9 mouse cellular contexts compared by ENCODE assay signal in the genomic region with DNA sequence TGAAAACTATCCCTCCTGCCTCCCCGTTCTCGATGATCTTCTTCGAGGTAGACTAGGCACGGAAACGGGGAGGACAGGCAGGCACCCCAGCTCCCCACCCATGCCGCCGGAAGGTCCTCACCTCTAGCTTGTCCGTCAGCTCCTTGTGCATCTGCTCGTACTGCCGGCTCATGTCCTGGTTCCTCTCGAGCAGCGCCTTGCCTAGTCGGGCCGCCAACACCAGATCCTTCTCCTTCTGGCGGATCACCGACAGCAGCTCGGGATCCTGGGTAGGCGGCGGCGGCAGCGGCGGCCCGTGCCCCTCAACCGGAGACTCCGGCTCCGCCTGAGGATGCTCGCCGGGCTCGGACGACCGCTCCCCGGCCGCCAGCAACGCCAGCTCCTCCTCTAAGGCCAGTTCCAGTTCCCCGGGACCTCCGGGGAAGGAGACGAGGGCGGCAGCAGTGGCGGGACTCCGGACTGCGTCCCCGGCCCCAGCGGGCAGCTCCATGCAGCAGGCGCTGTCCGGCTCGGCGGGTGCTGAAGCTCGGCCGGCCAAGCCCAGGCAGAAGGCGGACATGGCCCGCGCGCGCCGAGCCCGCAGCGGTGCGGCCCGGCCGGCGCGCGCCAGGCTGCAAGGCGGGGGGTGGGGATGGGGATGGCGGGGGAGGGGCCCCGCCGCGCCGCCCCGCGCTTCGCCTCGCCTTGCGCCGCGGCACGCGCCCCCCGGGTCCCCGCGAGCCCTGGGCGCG. TPM values are rescaled to one million over a fixed set of nuclear protein-coding genes. Genes with fewer than 3 reads are reported as not detected.
DNase-seq lines count a peak whose midpoint lies in the region; ATAC-seq and TF ChIP-seq lines count a peak whose summit lies in the region.
"Had no signal": no experiment of that assay in that cellular context is flagged by ENCODE, and none has a peak within 500 bp of the region (broad histone marks: within the 10 kb centered on the region; RNA-seq: fewer than 3 reads in every experiment).

A gene (minus strand): TSS at position 621 of the 731 bp plus-strand sequence.

- 0 out of 2 replicates have a peak, but pooled peaks have one; percentile 45 for ATAC-seq in cerebellum, adult (ENCODE audit: insufficient number of reproducible peaks, low FRiP score, low TSS enrichment)
- peak; percentile 23; the same call in 1 of the 2 replicates for ATAC-seq in forebrain, embryonic 15.5 days (replicated peaks)
- ATAC-seq in neutrophil, adult 5-6 weeks (ENCODE audit: extremely low read depth, insufficient number of reproducible peaks, low FRiP score, poor library complexity, severe bottlenecking): peak; percentile 17; the same call in 1 of the 2 replicates

- TF ChIP-seq POLR2A in lung, adult 2 months (IDR thresholded peaks at IDR 0.05; ENCODE audit: borderline replicate concordance, extremely low read depth, low read depth, low read length): no peak
- TF ChIP-seq POLR2A in thymus, adult 2 months (IDR thresholded peaks at IDR 0.05; ENCODE audit: control insufficient read depth, extremely low read depth, insufficient read depth, low read length, poor library complexity): no peak

- 0% methylated on average over 42 of the region's 83 CpGs for WGBS in forebrain, embryonic 15.5 days
- WGBS in lung, adult 2 months: under 1% methylated on average over 61 of the region's 83 CpGs
- 2% methylated on average over 67 of the region's 83 CpGs for WGBS in thymus, adult 2 months

- no peak for TF ChIP-seq CTCF in lung, adult 2 months (IDR thresholded peaks at IDR 0.05; ENCODE audit: insufficient read depth, low read length)
- no peak for TF ChIP-seq CTCF in thymus, adult 2 months (IDR thresholded peaks at IDR 0.05; ENCODE audit: borderline replicate concordance, control insufficient read depth, extremely low read depth, insufficient read depth, low read length, poor library complexity)

- H3K4me1 ChIP-seq in forebrain, embryonic 15.5 days: peaks cover 29% of the 10 kb centered on the region
- H3K4me1 ChIP-seq in lung, adult 2 months (ENCODE audit: control insufficient read depth, insufficient read depth, low read length): no peaks in the 10 kb centered on the region
- H3K4me1 ChIP-seq in thymus, adult 2 months (replicated peaks; ENCODE audit: control insufficient read depth, insufficient read depth, low read length): peaks cover 16% of the 10 kb centered on the region

- intact Hi-C loops in heart, postnatal 10 days (cut with DNase I): loop anchor here (5.0 kb wide), 1 partner anchor 79 kb away; no protein-coding TSS in a partner anchor

- H3K9ac ChIP-seq in forebrain, embryonic 15.5 days (replicated peaks): peak within 1 kb of the TSS; percentile 81

- DNase-seq in ES-CJ7 (ENCODE audit: low read depth, low spot score): peak; percentile 69
- DNase-seq in heart, postnatal 10 days: peak; percentile 93
- peak; percentile 97 for DNase-seq in kidney, postnatal 4 days
- DNase-seq in lung, adult 2 months: peak; percentile 82
- peak; percentile 73 for DNase-seq in thymus, adult 2 months

- H3K27me3 ChIP-seq in forebrain, embryonic 15.5 days: peaks cover 7% of the 10 kb centered on the region; the same call in 1 of the 2 replicates
- no peaks in the 10 kb centered on the region for H3K27me3 ChIP-seq in thymus, adult 2 months (ENCODE audit: control insufficient read depth, insufficient read depth, low read length)

- H3K36me3 ChIP-seq in forebrain, embryonic 15.5 days: no peaks in the 10 kb centered on the region
- H3K36me3 ChIP-seq in thymus, adult 2 months (ENCODE audit: control insufficient read depth, insufficient read depth, low read length): no peaks in the 10 kb centered on the region

- H3K9me3 ChIP-seq in forebrain, embryonic 15.5 days: no peaks in the 10 kb centered on the region

- H3K27ac ChIP-seq in forebrain, embryonic 15.5 days (replicated peaks): peak within 1 kb of the TSS; percentile 96
- H3K27ac ChIP-seq in thymus, adult 2 months (ENCODE audit: control insufficient read depth, insufficient read depth, low read length): no peak within 1 kb of the TSS; the same call in 1 of the 2 replicates
- H3K27ac ChIP-seq: macrophage had no signal

- peak within 1 kb of the TSS; percentile 90 for H3K4me3 ChIP-seq in forebrain, embryonic 15.5 days
- peak within 1 kb of the TSS; percentile 75 for H3K4me3 ChIP-seq in lung, adult 2 months (replicated peaks; ENCODE audit: extremely low read depth, low read depth, low read length)
- peak within 1 kb of the TSS; percentile 82 for H3K4me3 ChIP-seq in thymus, adult 2 months (ENCODE audit: control insufficient read depth, insufficient read depth, low read length)

- H3K4me2 ChIP-seq in forebrain, embryonic 15.5 days (replicated peaks): peak within 1 kb of the TSS; percentile 92

RNA-seq across cellular contexts. Expression of the gene that starts here (rescaled TPM):
- 25.5 and 26.8 TPM in 2 replicates for polyA plus RNA-seq in forebrain, embryonic 15.5 days (2015; fragmentation: Nextera tagmentation; extraction: Ambion mirVana)
- 1 to 10 TPM; 7.2 to 9.7 TPM for total RNA-seq in heart, postnatal 10 days (2021)
- polyA plus RNA-seq in lung, adult 2 months (2012; rRNA removed): 25.9 and 26.2 TPM in 2 replicates
- 11.4 and 12.5 TPM in 2 replicates for total RNA-seq in neutrophil, adult 5-6 weeks (2017)
- polyA plus RNA-seq in thymus, adult 2 months (2012; rRNA removed): 143 and 152 TPM in 2 replicates
